Mouse (Mus musculus) ES-Bruce4 (cell line): Measurements from ENCODE around the gene Mroh2a.

ENCODE experiments used
- CTCF ChIP-seq: IDR thresholded peaks from one replicate; pipeline ENCODE4 v1.8.1; 2011; ENCODE audit warnings: low read depth, low read length
- EP300 ChIP-seq: IDR thresholded peaks from 2 replicates; pipeline ENCODE4 v1.6.1; 2011; ENCODE audit warnings: low read depth, low read length; ENCODE audit not compliant: insufficient read depth

- TF ChIP-seq EP300 (no peak), CTCF (no peak)
Measured at GRCm38 (mm10) chr1:88286136-88286845, 59.5 kb downstream of the Mroh2a start.
